9 mouse cellular contexts compared by ENCODE assay signal in the genomic region with DNA sequence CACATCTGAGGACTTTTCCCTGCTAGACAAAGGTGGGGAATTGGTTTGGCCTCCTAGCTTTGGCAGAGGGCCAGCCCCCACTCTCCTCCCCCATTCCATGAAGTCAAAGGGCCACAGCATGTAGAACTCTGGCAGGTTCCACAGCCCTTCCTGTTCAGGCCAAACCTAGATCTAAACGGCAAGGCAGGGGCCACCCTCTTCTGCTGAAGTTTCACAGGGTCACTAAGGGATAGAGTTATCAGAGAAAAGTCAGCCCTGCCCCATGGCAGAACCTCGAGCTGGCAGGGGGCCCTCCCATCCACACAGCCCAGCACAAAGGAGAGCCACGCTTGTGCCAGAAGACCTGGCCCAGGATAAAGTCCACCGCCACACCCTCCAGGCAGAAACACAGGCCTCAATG. TPM values are rescaled to one million over a fixed set of nuclear protein-coding genes. Genes with fewer than 3 reads are reported as not detected.
DNase-seq lines count a peak whose midpoint lies in the region; ATAC-seq and TF ChIP-seq lines count a peak whose summit lies in the region.
"Had no signal": no experiment of that assay in that cellular context is flagged by ENCODE, and none has a peak within 500 bp of the region (broad histone marks: within the 10 kb centered on the region; RNA-seq: fewer than 3 reads in every experiment).

No protein-coding gene starts in this region.

- no peak for TF ChIP-seq POLR2A in small intestine, adult 2 months (IDR thresholded peaks at IDR 0.05; ENCODE audit: low read depth, low read length)

- 0 out of 2 replicates have a peak overlapping the region, but pooled peaks have one; percentile 4 for H3K9ac ChIP-seq in lung, embryonic 15.5 days
- peak overlapping the region; percentile 38 for H3K9ac ChIP-seq in heart, embryonic 14.5 days (ENCODE audit: low read length)
- 0 out of 2 replicates have a peak overlapping the region, but pooled peaks have one; percentile 40 for H3K9ac ChIP-seq in kidney, embryonic 16.5 days (replicated peaks; ENCODE audit: low read length)

- H3K4me1 ChIP-seq in lung, embryonic 15.5 days: peaks cover 46% of the 10 kb centered on the region
- H3K4me1 ChIP-seq in heart, embryonic 14.5 days (ENCODE audit: control insufficient read depth in 2 of 2, insufficient read depth in 2 of 2, low read length in 2 of 2): peaks cover 43 to 52% of the 10 kb centered on the region in 2 experiments
- peaks cover 43% of the 10 kb centered on the region for H3K4me1 ChIP-seq in kidney, embryonic 16.5 days (ENCODE audit: insufficient read depth, low read length)
- H3K4me1 ChIP-seq in small intestine, adult 2 months (ENCODE audit: control insufficient read depth, insufficient read depth, insufficient read length, low read length): peaks cover 40% of the 10 kb centered on the region

- no peak for ATAC-seq in lung, embryonic 15.5 days (ENCODE audit: borderline replicate concordance, extremely low read depth, low FRiP score, low TSS enrichment)
- peak; percentile 15 for ATAC-seq in heart, embryonic 14.5 days (ENCODE audit: insufficient number of reproducible peaks, insufficient read depth, low FRiP score, low read depth)
- no peak for ATAC-seq in kidney, embryonic 16.5 days (ENCODE audit: low FRiP score, low TSS enrichment)

- TF ChIP-seq CTCF in small intestine, adult 2 months (IDR thresholded peaks at IDR 0.05; ENCODE audit: extremely low read depth, insufficient read length, insufficient replicate concordance, low read depth, low read length): no peak

- DNase-seq in lung, postnatal 10 days: no peak
- no peak for DNase-seq in adrenal gland, postnatal 36 days
- DNase-seq in right cerebral cortex, postnatal 14 days: no peak
- DNase-seq in T-cell, adult 2 months (ENCODE audit: low spot score): no peak

- 0 out of 2 replicates have a peak, but pooled peaks cover 4% of the 10 kb centered on the region for H3K27me3 ChIP-seq in lung, embryonic 15.5 days
- H3K27me3 ChIP-seq in heart, embryonic 14.5 days (ENCODE audit: control insufficient read depth, insufficient read depth, low read length): no peaks in the 10 kb centered on the region
- H3K27me3 ChIP-seq in kidney, embryonic 16.5 days (ENCODE audit: insufficient read depth, low read length): no peaks in the 10 kb centered on the region
- H3K27me3 ChIP-seq in small intestine, adult 2 months (ENCODE audit: control insufficient read depth, insufficient read depth, low read length): no peaks in the 10 kb centered on the region

- no peak overlapping the region for H3K4me3 ChIP-seq in lung, embryonic 15.5 days
- H3K4me3 ChIP-seq in heart, embryonic 14.5 days (ENCODE audit: control insufficient read depth in 1 of 2, insufficient read depth in 1 of 2, low read depth in 1 of 2, low read length in 2 of 2): no peak overlapping the region
- H3K4me3 ChIP-seq in kidney, embryonic 16.5 days (ENCODE audit: low read length): no peak overlapping the region
- H3K4me3 ChIP-seq in small intestine, adult 2 months (ENCODE audit: low read depth, low read length): no peak overlapping the region

- no peaks in the 10 kb centered on the region for H3K36me3 ChIP-seq in lung, embryonic 15.5 days
- H3K36me3 ChIP-seq in heart, embryonic 14.5 days (ENCODE audit: control insufficient read depth, insufficient read depth, low read length): peaks cover 12% of the 10 kb centered on the region
- no peaks in the 10 kb centered on the region for H3K36me3 ChIP-seq in kidney, embryonic 16.5 days (ENCODE audit: insufficient read depth, low read length)
- H3K36me3 ChIP-seq in small intestine, adult 2 months (ENCODE audit: control insufficient read depth, insufficient read depth, low read length): no peaks in the 10 kb centered on the region

- H3K27ac ChIP-seq in lung, embryonic 15.5 days: peak overlapping the region; percentile 81
- peak overlapping the region; percentile 98 to 99 for H3K27ac ChIP-seq in heart, embryonic 14.5 days (replicated peaks in 1 of 2; ENCODE audit: control insufficient read depth in 1 of 2, insufficient read depth in 1 of 2, low read depth in 2 of 2, low read length in 2 of 2)
- H3K27ac ChIP-seq in kidney, embryonic 16.5 days (ENCODE audit: low read length): peak overlapping the region; percentile 75
- peak overlapping the region; percentile 95 for H3K27ac ChIP-seq in small intestine, adult 2 months (ENCODE audit: insufficient read depth, low read depth, low read length)

- H3K9me3 ChIP-seq in lung, embryonic 15.5 days: no peaks in the 10 kb centered on the region
- no peaks in the 10 kb centered on the region for H3K9me3 ChIP-seq in heart, embryonic 14.5 days (ENCODE audit: control insufficient read depth, low read length)
- H3K9me3 ChIP-seq in kidney, embryonic 16.5 days (ENCODE audit: low read length): no peaks in the 10 kb centered on the region

- 36% methylated on average over 4 of the region's 4 CpGs for WGBS in lung, embryonic 15.5 days
- WGBS in heart, embryonic 14.5 days: 10% methylated on average over 4 of the region's 4 CpGs
- 38% methylated on average over 4 of the region's 4 CpGs for WGBS in kidney, embryonic 16.5 days
- WGBS in small intestine, adult 2 months: 14% methylated on average over 4 of the region's 4 CpGs

- no peak overlapping the region for H3K4me2 ChIP-seq in lung, embryonic 15.5 days
- H3K4me2 ChIP-seq in heart, embryonic 14.5 days (ENCODE audit: low read length): peak overlapping the region; percentile 41
- no peak overlapping the region for H3K4me2 ChIP-seq in kidney, embryonic 16.5 days (replicated peaks; ENCODE audit: low read depth, low read length)

RNA-seq across cellular contexts. Expression of a gene that starts 5.2 kb away (rescaled TPM):
- 13.0 and 14.7 TPM in 2 replicates for polyA plus RNA-seq in lung, embryonic 15.5 days (2015; fragmentation: Nextera tagmentation; extraction: Ambion mirVana)
- polyA plus RNA-seq in heart, embryonic 14.5 days (2014; fragmentation: Nextera tagmentation; extraction: Ambion mirVana): 14.2 and 15.5 TPM in 2 replicates
- 17.6 and 22.3 TPM in 2 replicates for polyA plus RNA-seq in kidney, embryonic 16.5 days (2015; fragmentation: Nextera tagmentation; extraction: Ambion mirVana)
- 26.0 and 52.1 TPM in 2 replicates for polyA plus RNA-seq in small intestine, adult 2 months (2012; rRNA removed)
- total RNA-seq in adrenal gland, postnatal 36 days (2021): 1 to 10 TPM; 4.4 to 7.2 TPM

RNA-seq across cellular contexts. Expression of a gene that starts 8.8 kb away (rescaled TPM):
- polyA plus RNA-seq in lung, embryonic 15.5 days (2015; fragmentation: Nextera tagmentation; extraction: Ambion mirVana): 0.12 TPM in 1 of 2 replicates, not detected in the other
- 0.70 and 0.86 TPM in 2 replicates for polyA plus RNA-seq in heart, embryonic 14.5 days (2014; fragmentation: Nextera tagmentation; extraction: Ambion mirVana)
- 2.5 and 2.8 TPM in 2 replicates for polyA plus RNA-seq in kidney, embryonic 16.5 days (2015; fragmentation: Nextera tagmentation; extraction: Ambion mirVana)
- not detected in 2 replicates for polyA plus RNA-seq in small intestine, adult 2 months (2012; rRNA removed)
- 100 to 1,000 TPM; 363 to 581 TPM for total RNA-seq in adrenal gland, postnatal 36 days (2021)

RNA-seq across cellular contexts. Expression of a gene that starts 11.4 kb away (rescaled TPM):
- polyA plus RNA-seq in lung, embryonic 15.5 days (2015; fragmentation: Nextera tagmentation; extraction: Ambion mirVana): 5.1 and 7.5 TPM in 2 replicates
- polyA plus RNA-seq in heart, embryonic 14.5 days (2014; fragmentation: Nextera tagmentation; extraction: Ambion mirVana): 169 and 178 TPM in 2 replicates
- 2.4 and 2.7 TPM in 2 replicates for polyA plus RNA-seq in kidney, embryonic 16.5 days (2015; fragmentation: Nextera tagmentation; extraction: Ambion mirVana)
- polyA plus RNA-seq in small intestine, adult 2 months (2012; rRNA removed): 0.24 and 0.42 TPM in 2 replicates
- 1 to 10 TPM in 1 of 2 experiments, under 1 TPM in 1; 0.43 to 1.2 TPM for total RNA-seq in adrenal gland, postnatal 36 days (2021)
- polyA plus RNA-seq: testis, adult 2 months had no signal

RNA-seq across cellular contexts. Expression of a gene that starts 17.2 kb away (rescaled TPM):
- polyA plus RNA-seq in lung, embryonic 15.5 days (2015; fragmentation: Nextera tagmentation; extraction: Ambion mirVana): 37.2 and 39.4 TPM in 2 replicates
- polyA plus RNA-seq in heart, embryonic 14.5 days (2014; fragmentation: Nextera tagmentation; extraction: Ambion mirVana): 54.5 and 55.1 TPM in 2 replicates
- polyA plus RNA-seq in kidney, embryonic 16.5 days (2015; fragmentation: Nextera tagmentation; extraction: Ambion mirVana): 54.9 and 57.7 TPM in 2 replicates
- 40.2 and 105 TPM in 2 replicates for polyA plus RNA-seq in small intestine, adult 2 months (2012; rRNA removed)
- total RNA-seq in adrenal gland, postnatal 36 days (2021): 1 to 10 TPM; 4.2 to 4.7 TPM

RNA-seq across cellular contexts. Expression of a gene that starts 36.9 kb away (rescaled TPM):
- polyA plus RNA-seq in lung, embryonic 15.5 days (2015; fragmentation: Nextera tagmentation; extraction: Ambion mirVana): 45.2 and 52.5 TPM in 2 replicates
- 33.1 and 35.4 TPM in 2 replicates for polyA plus RNA-seq in heart, embryonic 14.5 days (2014; fragmentation: Nextera tagmentation; extraction: Ambion mirVana)
- 62.0 and 62.4 TPM in 2 replicates for polyA plus RNA-seq in kidney, embryonic 16.5 days (2015; fragmentation: Nextera tagmentation; extraction: Ambion mirVana)
- polyA plus RNA-seq in small intestine, adult 2 months (2012; rRNA removed): 47.0 and 76.5 TPM in 2 replicates
- total RNA-seq in adrenal gland, postnatal 36 days (2021): 10 to 100 TPM; 22.3 to 23.2 TPM

Comparison
In these comparisons a context has a peak if more than half of its experiments do, and no peak if none do; other contexts are left out.
1. RNA of a gene that starts 11.4 kb away (polyA plus RNA-seq): 169 to 178 TPM in heart, embryonic 14.5 days; 5.1 to 7.5 TPM in lung, embryonic 15.5 days, 2.4 to 2.7 TPM in kidney, embryonic 16.5 days and 0.24 to 0.42 TPM in small intestine, adult 2 months; every median in the first group is over 10 times any median in the second.
2. Peak in every context shown above with its lines, with median percentiles within 50 percentile points of each other: H3K27ac ChIP-seq and H3K9ac ChIP-seq.